Mouse (Mus musculus): ENCODE measurements around the gene Olfr924. TPM values are rescaled to one million over a fixed set of nuclear protein-coding genes. Genes with fewer than 3 reads are reported as not detected.
"Not testable (repeated sequence)": the region's sequence is repeated elsewhere in the genome, so short reads cannot be mapped to it uniquely, and the experiment has no call there.

Olfr924 gene
- polyA plus RNA-seq (2017; shearing (Covaris generic)): not detected

- no peak for ATAC-seq
Measured at GRCm38 (mm10) chr9:38844149-38844548, at the start of gene Olfr924. Olfr924 (plus strand) TSS chr9:38844449.

GRCm38 (mm10) chr9:38805696-38806095 is 38.6 kb upstream of the Olfr924 start:
- ATAC-seq: no peak

GRCm38 (mm10) chr9:38814314-38814713 is 29.9 kb upstream of the Olfr924 start, which contains the start of gene Olfr922:
Olfr922 (plus strand) TSS chr9:38814614.
- ATAC-seq: no peak

GRCm38 (mm10) chr9:38815458-38815986 is 28.7 kb upstream of the Olfr924 start:
- ATAC-seq: no peak

- no peak for ATAC-seq
Measured at GRCm38 (mm10) chr9:38826245-38826644, 18.0 kb upstream of the Olfr924 start, which contains the start of gene Olfr923. Olfr923 (plus strand) TSS chr9:38826545.

- ATAC-seq: no peak
Measured at GRCm38 (mm10) chr9:38833027-38833426, 11.2 kb upstream of the Olfr924 start.

- no peak for ATAC-seq
Measured at GRCm38 (mm10) chr9:38854760-38855159, 10.5 kb downstream of the Olfr924 start, which contains the start of gene Olfr26. Olfr26 (plus strand) TSS chr9:38855060.

- ATAC-seq: not testable (repeated sequence)
Measured at GRCm38 (mm10) chr9:38874880-38875279, 30.6 kb downstream of the Olfr924 start.

- ATAC-seq: no peak
Measured at GRCm38 (mm10) chr9:38876826-38877225, 32.6 kb downstream of the Olfr924 start, which contains the start of gene Olfr926. Olfr926 (plus strand) TSS chr9:38877126.

Other genes starting within 250 kb of the Olfr924 start
- not detected for gene Olfr914, start 239.3 kb upstream of the Olfr924 start, polyA plus RNA-seq (2017; shearing (Covaris generic))
- gene Olfr916, start 184.6 kb upstream of the Olfr924 start, polyA plus RNA-seq (2017; shearing (Covaris generic)): not detected
- not detected for gene Olfr917, start 178.6 kb upstream of the Olfr924 start, polyA plus RNA-seq (2017; shearing (Covaris generic))
- not detected for gene Olfr918, start 169.8 kb upstream of the Olfr924 start, polyA plus RNA-seq (2017; shearing (Covaris generic))
- not detected for gene Olfr919, start 140.8 kb upstream of the Olfr924 start, polyA plus RNA-seq (2017; shearing (Covaris generic))
- 10 to 100 TPM; 25.7 to 35.0 (median 26.6) TPM for gene Vwa5a, start 126.2 kb upstream of the Olfr924 start, polyA plus RNA-seq (2017; shearing (Covaris generic))
- gene Olfr920, start 92.2 kb upstream of the Olfr924 start, polyA plus RNA-seq (2017; shearing (Covaris generic)): under 1 TPM in 2 of 3 experiments, not detected in 1; 0.39 to 0.44 TPM
- not detected for gene Olfr921, start 71.4 kb upstream of the Olfr924 start, polyA plus RNA-seq (2017; shearing (Covaris generic))
- not detected for gene Olfr922, start 29.8 kb upstream of the Olfr924 start, polyA plus RNA-seq (2017; shearing (Covaris generic))
- under 1 TPM in 1 of 3 experiments, not detected in 2; 0.19 TPM for gene Olfr923, start 17.9 kb upstream of the Olfr924 start, polyA plus RNA-seq (2017; shearing (Covaris generic))
- not detected for gene Olfr26, start 10.6 kb downstream of the Olfr924 start, polyA plus RNA-seq (2017; shearing (Covaris generic))
- gene Olfr926, start 32.7 kb downstream of the Olfr924 start, polyA plus RNA-seq (2017; shearing (Covaris generic)): not detected
- not detected for gene Olfr930, start 85.4 kb downstream of the Olfr924 start, polyA plus RNA-seq (2017; shearing (Covaris generic))
- gene Olfr933, start 127.9 kb downstream of the Olfr924 start, polyA plus RNA-seq (2017; shearing (Covaris generic)): not detected
- not detected for gene Olfr934, start 143.9 kb downstream of the Olfr924 start, polyA plus RNA-seq (2017; shearing (Covaris generic))
- gene Olfr935, start 155.2 kb downstream of the Olfr924 start, polyA plus RNA-seq (2017; shearing (Covaris generic)): not detected
- not detected for gene Olfr146, start 178.9 kb downstream of the Olfr924 start, polyA plus RNA-seq (2017; shearing (Covaris generic))
- not detected for gene Olfr937, start 220.5 kb downstream of the Olfr924 start, polyA plus RNA-seq (2017; shearing (Covaris generic))
- not detected for gene Olfr938, start 234.4 kb downstream of the Olfr924 start, polyA plus RNA-seq (2017; shearing (Covaris generic))

Measured in inflammation-experienced regulatory T-cells, adult 6 months (primary cell).